Mouse (Mus musculus) spleen, adult 2 months (tissue): Measurements from ENCODE around the gene Nck2. TPM values are rescaled to one million over a fixed set of nuclear protein-coding genes. Genes with fewer than 3 reads are reported as not detected.

Source experiments
- DNase-seq, 2 experiments: peaks; one replicate each; pipeline versions ENCODE4 v3.0.0 to v3.0.0-alpha.2; 2012 to 2021; ENCODE audit warnings: low spot score in 2 of 2, low read depth in 1 of 2
- H3K27ac ChIP-seq: fragments of 200-500 bp; 2 replicates; pipeline ENCODE4 v1.5.1; 2012; ENCODE audit warnings: low read length, inconsistent platforms; ENCODE audit not compliant: insufficient read depth
- H3K27me3 ChIP-seq: fragments of 200-500 bp; 2 replicates; pipeline ENCODE4 v1.6.1; 2012; ENCODE audit warnings: mild to moderate bottlenecking, moderate library complexity, low read length, inconsistent platforms; ENCODE audit not compliant: control insufficient read depth, insufficient read depth
- H3K36me3 ChIP-seq: fragments of 200-500 bp; 2 replicates; pipeline ENCODE4 v1.6.1; 2012; ENCODE audit warnings: mild to moderate bottlenecking, low read length, inconsistent platforms; ENCODE audit not compliant: control insufficient read depth, insufficient read depth
- H3K4me1 ChIP-seq: fragments of 200-500 bp; 2 replicates; pipeline ENCODE4 v1.6.1; 2011; ENCODE audit warnings: inconsistent platforms; ENCODE audit not compliant: control insufficient read depth, insufficient read depth, insufficient read length
- H3K4me3 ChIP-seq: fragments of 200-500 bp; 2 replicates; pipeline ENCODE4 v1.5.1; 2011; ENCODE audit warnings: mild to moderate bottlenecking, inconsistent platforms; ENCODE audit not compliant: insufficient read depth, insufficient read length; ENCODE audit errors: extremely low read depth
- CTCF ChIP-seq: fragments of 200-500 bp; IDR thresholded peaks from 2 replicates; pipeline ENCODE4 v1.5.1; 2011; ENCODE audit warnings: mild to moderate bottlenecking, inconsistent platforms; ENCODE audit not compliant: insufficient read depth, insufficient read length, insufficient replicate concordance; ENCODE audit errors: extremely low read depth
- POLR2A ChIP-seq: fragments of 200-500 bp; IDR thresholded peaks from 2 replicates; pipeline ENCODE4 v1.6.1; 2011; ENCODE audit warnings: low read depth, low read length, inconsistent platforms
- WGBS: fragments of 180-500 bp; shearing (Covaris S2); methylation state at CpG from one replicate; pipeline ENCODE4 v1.1.7; 2018; 5-methylcytosine and 5-hydroxymethylcytosine counted together
- polyA plus RNA-seq: library from polyadenylated mRNA; depleted of rRNA; stranded (reverse); fragments of >200 nt; gene quantifications from 2 replicates; pipeline ENCODE4 v1.2.3, GENCODE M21; 2012

Nck2 gene
- polyA plus RNA-seq, 1 experiment: 15.9 TPM

GRCm38 (mm10) chr1:43555222-43555974 is 111.0 kb downstream of the Nck2 start:
- no peak for DNase-seq

DNA sequence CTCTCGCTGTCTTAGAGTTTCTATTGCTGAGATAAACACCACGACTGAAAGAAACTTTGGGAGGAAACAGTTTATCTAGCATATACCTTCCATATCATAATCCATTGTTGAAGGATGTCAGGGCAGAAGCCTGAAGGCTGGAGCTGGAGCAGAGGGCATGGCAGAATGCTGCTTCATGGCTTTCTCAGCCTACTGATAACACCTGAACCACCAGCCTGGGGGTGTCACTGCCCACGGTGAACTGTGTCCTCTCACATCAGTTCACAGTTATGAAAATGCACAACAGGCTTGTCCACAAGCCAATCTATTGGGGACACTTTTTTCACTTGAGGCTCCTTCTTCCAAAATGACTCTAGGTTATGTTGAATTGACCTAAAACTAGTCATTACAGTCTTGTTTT is 114.0 kb downstream of the Nck2 start:
- peaks cover 13% of the 10 kb centered on the region; the same call in 1 of the 2 replicates for H3K36me3 ChIP-seq
- no peak for DNase-seq
- H3K27ac ChIP-seq: no peak overlapping the region
- peaks cover 2% of the 10 kb centered on the region; the same call in 1 of the 2 replicates for H3K4me1 ChIP-seq
- H3K27me3 ChIP-seq: no peaks in the 10 kb centered on the region
- H3K4me3 ChIP-seq: no peak overlapping the region
- WGBS: 82% methylated on average over 3 of the region's 3 CpGs
- no peak for TF ChIP-seq POLR2A
- TF ChIP-seq CTCF: no peak

More at GRCm38 (mm10) chr1:43555222-43555974, 111.0 kb downstream of the Nck2 start:
- Histone ChIP-seq H3K4me1 (no peaks in the 10 kb centered on the region), H3K36me3 (peaks cover 13% of the 10 kb centered on the region; the same call in 1 of the 2 replicates), H3K4me3 (no peak overlapping the region), H3K27me3 (no peaks in the 10 kb centered on the region), H3K27ac (no peak overlapping the region)
- TF ChIP-seq CTCF (no peak), POLR2A (no peak)
- WGBS: 88% methylated on average over 12 of the region's 12 CpGs

DNA sequence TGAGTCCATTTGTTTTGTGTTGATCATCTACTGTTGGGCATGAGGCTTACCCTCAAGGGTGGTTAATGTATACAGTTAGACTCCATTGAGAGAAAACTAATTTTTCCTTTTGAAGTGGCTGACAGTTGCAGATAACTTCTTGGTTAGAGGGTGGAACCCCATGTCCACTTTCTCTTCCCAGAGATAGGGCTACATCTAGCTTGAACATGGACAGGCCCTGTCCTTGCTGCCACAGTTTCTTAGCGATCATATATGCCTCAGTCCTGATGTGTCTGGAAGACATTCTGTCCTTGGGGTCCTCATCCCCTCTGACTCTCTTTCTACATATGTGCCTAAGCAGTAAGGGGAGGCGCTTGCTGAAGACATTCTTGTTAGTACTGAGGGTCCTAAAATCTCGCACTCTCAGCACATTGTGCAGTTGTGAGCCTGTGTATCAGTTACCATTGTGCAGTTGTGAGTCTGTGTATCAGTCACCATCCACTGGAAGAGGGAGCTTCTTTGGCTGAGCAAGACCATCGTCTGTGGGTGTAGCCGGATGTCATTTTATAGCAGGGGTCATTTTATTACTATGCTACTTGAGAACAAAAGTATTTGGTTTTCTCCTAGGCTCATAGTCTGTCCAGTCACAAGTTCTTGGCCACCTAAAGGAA is 114.8 kb downstream of the Nck2 start:
- no peak for DNase-seq
- Histone ChIP-seq H3K4me1 (peaks cover 2% of the 10 kb centered on the region; the same call in 1 of the 2 replicates), H3K27me3 (no peaks in the 10 kb centered on the region), H3K4me3 (no peak overlapping the region), H3K36me3 (peaks cover 8% of the 10 kb centered on the region; the same call in 1 of the 2 replicates), H3K27ac (no peak overlapping the region)
- WGBS: 89% methylated on average over 5 of the region's 5 CpGs
- no peak for TF ChIP-seq POLR2A
- TF ChIP-seq CTCF: no peak

DNA sequence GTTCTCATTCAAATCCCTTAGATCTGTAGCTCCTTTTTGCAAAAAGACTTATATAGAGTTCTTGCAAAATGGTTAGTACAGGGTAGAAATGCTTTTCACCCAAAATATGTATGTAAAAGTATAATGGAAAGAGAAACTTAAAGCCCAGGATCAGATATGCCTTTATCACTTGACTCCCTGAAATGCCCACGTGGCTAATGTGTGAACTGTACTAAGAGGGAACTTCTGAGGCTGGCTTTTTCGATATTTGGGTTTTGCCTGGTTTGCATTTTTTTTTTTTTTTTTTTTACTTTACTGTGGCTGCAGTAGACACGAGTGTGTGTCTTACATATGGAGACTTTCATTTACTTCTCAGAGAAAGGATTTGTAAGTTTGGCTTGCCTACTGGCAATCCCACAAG is 116.7 kb downstream of the Nck2 start:
- H3K4me1 ChIP-seq: peaks cover 2% of the 10 kb centered on the region; the same call in 1 of the 2 replicates
- H3K27me3 ChIP-seq: no peaks in the 10 kb centered on the region
- 0 out of 2 replicates have a peak, but pooled peaks cover 1% of the 10 kb centered on the region for H3K36me3 ChIP-seq
- TF ChIP-seq POLR2A (no peak), CTCF (no peak)
- DNase-seq: no peak
- no peak overlapping the region for H3K27ac ChIP-seq
- no peak overlapping the region for H3K4me3 ChIP-seq
- WGBS: 44% methylated on average over 3 of the region's 3 CpGs

- no peak overlapping the region for H3K4me3 ChIP-seq
- H3K27me3 ChIP-seq: no peaks in the 10 kb centered on the region
- TF ChIP-seq CTCF: no peak
- no peak for TF ChIP-seq POLR2A
- WGBS: 36% methylated on average over 13 of the region's 13 CpGs
- H3K36me3 ChIP-seq: no peaks in the 10 kb centered on the region
- no peak for DNase-seq
- H3K4me1 ChIP-seq: peaks cover 2% of the 10 kb centered on the region; the same call in 1 of the 2 replicates
- no peak overlapping the region for H3K27ac ChIP-seq
Observed at GRCm38 (mm10) chr1:43562002-43562666, 117.8 kb downstream of the Nck2 start.

DNA sequence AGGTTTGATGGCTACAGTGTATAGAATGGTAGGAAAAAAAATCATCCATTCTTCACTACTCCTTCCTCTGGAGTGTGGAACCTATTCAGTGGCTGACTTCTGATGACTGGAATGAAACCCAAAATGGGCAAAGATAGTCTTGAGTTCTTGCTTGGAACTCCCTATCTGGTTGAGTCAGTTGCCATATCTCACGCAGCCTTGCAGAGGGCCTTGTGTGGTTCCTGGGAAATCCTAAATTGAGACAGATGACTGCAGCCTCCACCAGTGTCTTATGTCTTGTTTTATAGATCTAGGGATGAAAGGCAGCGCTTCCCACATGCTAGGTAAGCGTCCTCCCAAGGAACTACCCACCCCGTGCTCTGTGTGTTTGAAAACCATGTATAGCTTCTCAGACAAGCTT is 120.9 kb downstream of the Nck2 start:
- no peaks in the 10 kb centered on the region; the same call in 1 of the 2 replicates for H3K36me3 ChIP-seq
- DNase-seq: no peak
- H3K4me3 ChIP-seq: no peak overlapping the region
- no peak overlapping the region for H3K27ac ChIP-seq
- 93% methylated on average over 4 of the region's 4 CpGs for WGBS
- no peak for TF ChIP-seq CTCF
- TF ChIP-seq POLR2A: no peak
- no peaks in the 10 kb centered on the region for H3K27me3 ChIP-seq
- peaks cover 2% of the 10 kb centered on the region; the same call in 1 of the 2 replicates for H3K4me1 ChIP-seq
